Mouse (Mus musculus): ENCODE measurements at regions not wholly inside any gene's neighbourhood (a gene's known extent, or its start where the extent isn't known, plus 50 kb on each side); places are given as distances from the start of the nearest gene placed in this dataset.

DNA sequence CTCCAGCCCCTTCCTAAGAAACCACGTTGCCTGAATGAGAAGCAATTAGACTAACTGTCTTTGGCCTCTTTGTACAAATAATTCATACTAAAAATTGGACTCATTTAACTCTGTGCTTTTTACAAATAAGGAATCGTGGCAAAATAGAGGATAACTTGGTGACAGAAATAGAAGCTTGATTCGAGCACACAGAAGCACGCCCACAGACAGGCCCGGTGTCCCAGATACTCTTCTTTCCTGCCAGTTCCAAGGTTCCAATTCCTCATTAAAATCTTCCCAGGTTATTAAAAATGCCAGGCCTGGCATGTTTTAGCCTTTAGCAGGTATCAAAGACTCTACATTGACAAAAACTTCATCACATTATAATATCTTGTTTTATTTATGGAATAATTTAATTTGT lies 96.2 kb upstream of the Rxylt1 start:
- DNase-seq = no peak

DNA sequence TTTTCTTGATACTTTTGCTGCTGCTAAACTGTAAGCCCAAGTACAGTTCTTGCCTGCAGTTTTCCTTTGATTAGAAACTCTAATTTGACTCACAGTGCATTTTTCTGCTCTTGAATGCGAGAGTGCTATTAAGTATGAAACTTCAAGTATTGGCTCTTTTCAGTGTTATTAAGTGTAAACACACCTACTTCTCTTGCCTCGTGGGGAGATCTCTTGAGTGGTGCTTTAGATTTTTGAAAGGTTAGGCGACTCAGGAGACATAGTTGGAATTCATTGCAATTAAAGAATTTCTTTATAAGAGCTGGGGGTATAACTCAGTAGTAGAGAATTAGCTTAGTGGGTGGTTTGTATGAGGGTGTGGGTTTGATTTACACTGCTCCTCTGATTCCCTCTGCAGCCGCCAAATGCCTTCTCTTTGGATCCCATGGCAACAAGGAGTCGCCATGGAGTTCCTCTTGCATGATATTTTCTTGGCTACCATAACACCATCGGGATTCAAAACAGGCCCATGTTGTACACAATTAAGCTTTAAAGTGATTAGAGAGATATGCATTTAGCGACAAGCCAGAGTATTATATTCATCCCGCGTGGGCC lies 88.1 kb upstream of the Rxylt1 start:
- DNase-seq = no peak

DNA sequence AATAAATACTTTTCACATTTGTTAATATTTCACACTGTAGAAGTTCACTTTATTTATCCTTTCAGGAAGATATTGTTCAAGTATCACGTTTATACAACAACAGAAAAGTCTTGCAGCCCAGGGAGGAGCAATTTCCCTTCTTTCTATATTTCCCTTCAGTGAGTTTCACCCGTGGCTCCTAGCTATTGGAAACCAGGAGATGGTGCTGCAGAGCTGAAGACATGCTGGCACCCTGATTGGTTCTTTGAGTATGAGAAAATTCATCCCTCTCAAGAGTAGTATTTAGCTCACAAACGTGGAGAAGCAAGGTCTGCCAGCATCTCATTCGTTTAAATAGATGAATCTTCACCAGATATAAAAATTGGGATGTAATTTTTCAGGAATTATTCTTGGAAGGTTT lies 85.9 kb upstream of the Rxylt1 start:
- peak; percentile 45 for DNase-seq

DNA sequence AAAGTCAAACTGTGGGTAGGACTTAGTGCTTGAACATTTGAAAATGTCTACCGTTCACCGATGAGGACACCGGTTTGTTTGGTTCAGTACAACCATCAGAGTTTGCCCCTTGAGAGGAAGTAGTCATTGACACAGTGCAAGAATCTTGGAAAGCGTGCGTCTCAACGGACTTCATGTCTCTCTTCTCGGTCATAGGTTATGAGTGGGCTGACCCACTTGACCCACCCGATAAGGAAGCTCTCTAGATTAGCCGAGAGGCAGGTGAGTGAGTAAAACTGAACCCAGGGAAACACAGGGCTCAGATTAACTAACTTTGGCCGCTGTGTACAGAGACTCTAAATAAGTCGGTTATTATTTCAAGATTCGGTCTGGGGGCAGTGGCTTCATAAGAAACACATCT lies 51.9 kb upstream of the Rxylt1 start:
- DNase-seq = no peak

DNA sequence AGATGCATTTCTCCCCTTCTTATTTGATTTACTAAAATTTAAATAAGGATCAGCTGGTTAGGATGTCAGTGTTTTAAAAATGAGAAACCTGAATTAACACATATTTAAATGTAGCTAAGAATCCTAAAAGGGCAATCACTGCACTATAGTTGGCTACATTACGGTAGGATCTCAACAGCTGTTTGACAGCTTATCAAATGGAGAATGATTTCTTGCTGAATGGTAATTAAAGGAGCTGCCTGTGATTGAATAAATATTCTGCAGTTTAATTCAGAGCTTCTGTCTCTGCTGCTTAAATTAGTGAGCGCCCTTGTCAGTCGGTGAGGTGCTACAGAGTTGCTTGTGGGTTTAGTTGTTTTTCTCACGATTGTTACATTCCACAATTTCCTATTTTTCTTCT lies 51.4 kb upstream of the Rxylt1 start:
- no peak for DNase-seq

Data from kidney, adult 9 months (tissue).